Mouse (Mus musculus) hindbrain, postnatal 0 days (tissue): ENCODE results near the gene BC049730. TPM values are rescaled to one million over a fixed set of nuclear protein-coding genes. Genes with fewer than 3 reads are reported as not detected.

Experiments
- ATAC-seq: fragments of 200-750 bp; cut with Nextera tagmentation; 2 replicates; pipeline ENCODE4 v1.8.0; 2017; ENCODE audit warnings: mild to moderate bottlenecking, moderate TSS enrichment, moderate library complexity
- DNase-seq: peaks from one replicate; pipeline ENCODE4 v3.0.0-alpha.2; 2015; ENCODE audit warnings: low spot score
- H3K27ac ChIP-seq: fragments of 300-500 bp; sonication (generic); 2 replicates; pipeline ENCODE4 v1.5.1; 2014; ENCODE audit warnings: mild to moderate bottlenecking
- H3K27me3 ChIP-seq: fragments of 300-500 bp; sonication (generic); 2 replicates; pipeline ENCODE4 v1.6.1; 2014; ENCODE audit warnings: low read length, mixed read lengths; ENCODE audit not compliant: insufficient read depth
- H3K36me3 ChIP-seq: fragments of 300-500 bp; sonication (generic); 2 replicates; pipeline ENCODE4 v1.6.1; 2014; ENCODE audit warnings: low read length, mixed read lengths; ENCODE audit not compliant: insufficient read depth
- H3K4me1 ChIP-seq: fragments of 300-500 bp; sonication (generic); 2 replicates; pipeline ENCODE4 v1.6.1; 2014; ENCODE audit warnings: antibody characterized with exemption, low read length, mixed read lengths; ENCODE audit not compliant: insufficient read depth
- H3K4me2 ChIP-seq: fragments of 300-500 bp; sonication (generic); 2 replicates; pipeline ENCODE4 v1.6.1; 2014; ENCODE audit warnings: low read depth, mild to moderate bottlenecking, low read length, moderate library complexity, mixed read lengths
- H3K4me3 ChIP-seq: fragments of 300-500 bp; sonication (generic); 2 replicates; pipeline ENCODE4 v1.5.1; 2014; ENCODE audit warnings: low read length
- H3K9ac ChIP-seq: fragments of 300-500 bp; sonication (generic); replicated peaks from 2 replicates; pipeline ENCODE4 v1.6.1; 2014; ENCODE audit warnings: mild to moderate bottlenecking, low read length, moderate library complexity, mixed read lengths
- H3K9me3 ChIP-seq: fragments of 300-500 bp; sonication (generic); 2 replicates; pipeline ENCODE4 v1.6.1; 2016; ENCODE audit warnings: low read length, mixed read lengths
- CTCF ChIP-seq: IDR thresholded peaks from 2 replicates; pipeline ENCODE4 v1.5.1; 2016; ENCODE audit warnings: antibody characterized with exemption, control low read depth, low read depth
- WGBS: fragments of 180-500 bp; shearing (Covaris S2); extraction: QIAGEN DNeasy Blood & Tissue Kit; methylation state at CpG from one replicate; pipeline ENCODE4 v1.1.7; 2014; 5-methylcytosine and 5-hydroxymethylcytosine counted together
- polyA plus RNA-seq: library from polyadenylated mRNA; unstranded; fragments of >200 nt; fragmentation: Nextera tagmentation; extraction: Ambion mirVana; gene quantifications from 2 replicates; pipeline ENCODE4 v1.2.1, GENCODE M21; 2015
- total RNA-seq: library from RNA; depleted of rRNA; stranded (reverse); fragments of >200 nt; gene quantifications from 2 replicates; pipeline ENCODE4 v1.2.3, GENCODE M21; 2014; rRNA removed

Gene BC049730
- not detected in 2 replicates for total RNA-seq
- polyA plus RNA-seq: not detected in 2 replicates

- no peak for TF ChIP-seq CTCF
- Histone ChIP-seq H3K9ac (no peak within 1 kb of the TSS), H3K27me3 (no peaks in the 10 kb centered on the region), H3K36me3 (no peaks in the 10 kb centered on the region), H3K4me1 (no peaks in the 10 kb centered on the region), H3K4me2 (no peak within 1 kb of the TSS), H3K27ac (no peak within 1 kb of the TSS), H3K4me3 (no peak within 1 kb of the TSS), H3K9me3 (no peaks in the 10 kb centered on the region)
- 95% methylated on average over 14 of the region's 14 CpGs for WGBS
- DNase-seq (no peak), ATAC-seq (no peak)
Measured at GRCm38 (mm10) chr7:24708832-24709292, at the start of gene BC049730. BC049730 (plus strand) TSS chr7:24709242.

DNA sequence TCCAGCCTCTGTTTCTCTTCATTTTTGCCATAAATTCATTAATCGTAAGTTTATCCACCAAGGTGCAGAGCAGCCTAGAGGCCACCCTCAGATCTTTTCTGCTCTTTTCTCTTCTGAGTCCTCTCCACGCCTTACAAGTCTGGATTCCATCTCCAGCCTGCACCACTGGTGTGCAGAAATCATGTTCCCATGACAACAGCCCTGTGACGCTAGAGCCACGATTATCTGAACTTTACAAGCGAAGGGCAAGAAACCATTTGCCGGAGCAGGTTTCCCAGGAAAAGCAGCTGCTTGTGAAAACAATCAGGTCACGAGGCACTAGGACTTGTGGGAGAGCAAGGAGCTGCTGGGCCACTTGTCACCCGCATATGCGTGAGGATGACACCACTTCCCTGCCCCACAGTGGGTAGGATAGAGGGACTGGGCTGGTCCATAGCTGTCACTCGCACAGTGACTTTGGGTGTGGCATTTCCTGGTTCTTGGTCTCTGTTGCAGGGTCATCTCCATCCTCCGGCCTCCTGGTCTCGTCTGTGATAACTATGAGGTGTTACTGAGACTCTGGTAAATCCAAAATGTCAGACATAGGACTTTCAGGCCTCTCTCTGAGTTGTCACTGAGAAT, 49.2 kb upstream of the BC049730 start:
- ATAC-seq (peak; percentile 51; the same call in 1 of the 2 replicates), DNase-seq (peak; percentile 52)
- Histone ChIP-seq H3K36me3 (no peaks in the 10 kb centered on the region), H3K27ac (no peak overlapping the region), H3K27me3 (no peaks in the 10 kb centered on the region; the same call in 1 of the 2 replicates), H3K4me2 (no peak overlapping the region), H3K4me1 (no peaks in the 10 kb centered on the region), H3K9me3 (no peaks in the 10 kb centered on the region), H3K9ac (no peak overlapping the region), H3K4me3 (no peak overlapping the region)
- WGBS: 55% methylated on average over 12 of the region's 12 CpGs
- TF ChIP-seq CTCF: no peak

DNA sequence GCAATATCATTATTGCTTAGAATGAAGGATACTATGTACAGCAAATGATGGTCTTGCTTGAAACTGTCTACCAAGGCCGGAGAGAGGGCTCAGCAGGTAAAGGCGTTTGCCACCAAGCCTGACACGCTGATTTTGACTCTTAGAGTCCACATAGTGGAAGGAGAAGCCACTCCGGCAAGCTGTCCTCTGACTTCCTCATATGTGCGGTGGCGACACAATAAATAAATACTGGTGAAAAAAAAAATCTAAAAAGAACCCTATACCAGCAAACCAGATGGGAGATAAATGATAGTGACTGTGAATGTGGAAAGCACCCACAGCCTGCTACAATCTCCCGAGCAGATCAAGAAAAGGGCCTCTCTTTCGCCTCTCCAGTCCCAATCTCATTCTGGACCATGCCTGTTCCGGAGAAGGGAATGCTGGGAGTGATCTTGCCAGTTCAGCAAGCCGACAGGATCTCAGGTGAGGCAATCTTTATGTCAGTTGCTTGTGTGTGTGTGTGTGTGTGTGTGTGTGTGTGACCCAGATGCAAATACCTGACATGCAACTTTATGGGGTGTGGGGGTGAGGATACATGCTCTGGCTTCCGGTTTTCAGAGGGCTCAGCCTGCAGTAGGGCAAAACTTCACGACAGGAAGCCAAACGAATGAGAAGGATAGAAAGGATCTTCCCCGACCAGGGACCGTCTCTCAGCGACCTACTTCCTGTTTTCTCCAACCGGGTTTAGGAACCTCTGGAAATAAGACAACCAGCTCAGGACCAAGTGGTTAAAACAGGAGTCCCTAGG, 47.7 kb upstream of the BC049730 start:
- no peak for ATAC-seq
- H3K36me3 ChIP-seq: no peaks in the 10 kb centered on the region
- no peaks in the 10 kb centered on the region for H3K4me1 ChIP-seq
- no peak overlapping the region for H3K27ac ChIP-seq
- no peaks in the 10 kb centered on the region for H3K9me3 ChIP-seq
- WGBS: 73% methylated on average over 17 of the region's 17 CpGs
- no peak for TF ChIP-seq CTCF
- no peak overlapping the region for H3K4me3 ChIP-seq
- H3K27me3 ChIP-seq: no peaks in the 10 kb centered on the region; the same call in 1 of the 2 replicates
- no peak overlapping the region for H3K9ac ChIP-seq
- H3K4me2 ChIP-seq: no peak overlapping the region
- no peak for DNase-seq

DNA sequence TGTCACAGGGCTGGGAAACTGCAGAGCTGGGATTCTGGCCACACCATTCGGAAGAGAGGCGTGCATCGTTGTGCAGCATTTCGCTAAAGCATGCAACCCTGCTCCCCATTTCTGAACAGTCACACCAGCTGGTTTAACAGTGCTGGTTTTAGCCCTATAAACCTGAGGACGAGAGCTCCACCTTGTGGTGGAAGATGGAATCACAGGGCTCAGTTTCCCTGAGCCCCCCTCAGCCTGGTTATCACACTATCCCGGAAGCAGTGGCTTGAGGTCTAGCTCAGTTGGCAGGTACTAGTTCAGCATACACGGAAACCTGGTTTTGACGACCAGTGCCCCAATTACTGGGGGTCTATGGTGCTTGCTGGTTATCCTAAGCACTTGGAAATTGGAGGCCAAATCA, 46.5 kb upstream of the BC049730 start:
- 12% methylated on average over 8 of the region's 8 CpGs for WGBS
- peak; percentile 66; the same call in 1 of the 2 replicates for ATAC-seq
- peak; percentile 96 for TF ChIP-seq CTCF

DNA sequence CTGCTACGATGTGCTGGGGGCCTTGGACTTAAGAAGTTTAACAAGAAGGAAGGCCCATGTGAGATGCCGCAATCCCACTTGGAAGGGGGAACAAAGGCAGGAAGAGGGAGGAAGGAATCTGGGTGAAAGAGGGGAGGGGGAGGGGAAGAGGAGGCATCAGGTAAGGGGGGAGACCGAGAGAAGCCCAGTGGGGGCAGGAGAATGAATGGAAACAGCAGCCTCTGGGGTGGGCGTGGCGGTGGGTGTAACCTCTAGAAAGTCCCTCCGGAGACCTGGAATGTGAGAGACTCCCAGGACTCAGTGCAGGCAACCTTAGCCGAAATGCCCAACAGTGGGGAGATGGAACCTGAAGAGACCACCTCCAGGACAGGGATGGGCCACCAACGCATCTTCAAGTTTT, 44.7 kb upstream of the BC049730 start:
- DNase-seq: no peak

More for the DNA sequence above, 46.5 kb upstream of the BC049730 start:
- Histone ChIP-seq H3K9ac (no peak overlapping the region), H3K27ac (no peak overlapping the region), H3K27me3 (no peaks in the 10 kb centered on the region; the same call in 1 of the 2 replicates), H3K9me3 (no peaks in the 10 kb centered on the region), H3K36me3 (no peaks in the 10 kb centered on the region), H3K4me1 (no peaks in the 10 kb centered on the region), H3K4me3 (no peak overlapping the region), H3K4me2 (no peak overlapping the region)
- DNase-seq: peak; percentile 84

GRCm38 (mm10) chr7:24664959-24665358, 44.1 kb upstream of the BC049730 start:
- Histone ChIP-seq H3K27me3 (no peaks in the 10 kb centered on the region; the same call in 1 of the 2 replicates), H3K4me2 (no peak overlapping the region), H3K4me1 (no peaks in the 10 kb centered on the region), H3K9ac (no peak overlapping the region), H3K4me3 (no peak overlapping the region), H3K36me3 (no peaks in the 10 kb centered on the region), H3K27ac (no peak overlapping the region), H3K9me3 (no peaks in the 10 kb centered on the region)
- 68% methylated on average over 9 of the region's 9 CpGs for WGBS
- ATAC-seq: no peak
- no peak for TF ChIP-seq CTCF
- DNase-seq: no peak

More for the DNA sequence above, 44.7 kb upstream of the BC049730 start:
- TF ChIP-seq CTCF: no peak
- Histone ChIP-seq H3K9me3 (no peaks in the 10 kb centered on the region), H3K9ac (no peak overlapping the region), H3K27me3 (no peaks in the 10 kb centered on the region; the same call in 1 of the 2 replicates), H3K4me2 (no peak overlapping the region), H3K4me1 (no peaks in the 10 kb centered on the region), H3K36me3 (no peaks in the 10 kb centered on the region), H3K27ac (no peak overlapping the region), H3K4me3 (no peak overlapping the region)
- WGBS: 46% methylated on average over 8 of the region's 8 CpGs
- ATAC-seq: no peak
